Mouse (Mus musculus): ENCODE results near the gene Olfr1263. TPM values are rescaled to one million over a fixed set of nuclear protein-coding genes. Genes with fewer than 3 reads are reported as not detected.

The Olfr1263 gene
- not detected in 2 replicates for polyA plus RNA-seq (2012; rRNA removed)

DNA sequence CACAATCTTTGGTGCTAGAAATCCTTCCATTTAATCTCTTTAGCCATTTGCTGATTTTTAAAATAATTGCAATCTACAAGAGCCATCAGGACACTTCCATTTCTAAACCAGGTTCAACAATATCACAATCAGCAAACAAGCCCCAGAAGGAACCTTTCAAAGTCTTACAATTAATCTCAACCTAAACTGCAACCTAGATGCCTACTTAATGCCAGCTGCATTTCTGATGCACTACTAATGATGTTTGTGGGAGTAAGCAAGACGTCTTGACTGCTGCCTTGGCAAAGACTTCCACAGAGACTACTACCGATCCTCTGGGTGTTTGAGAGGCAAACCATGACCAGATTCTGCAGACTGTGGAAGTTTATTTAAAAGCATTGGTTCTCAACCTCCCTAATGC lies at the start of gene Olfr1263:
Olfr1263 (plus strand) TSS at position 301 of the 400 bp plus-strand sequence.

DNA sequence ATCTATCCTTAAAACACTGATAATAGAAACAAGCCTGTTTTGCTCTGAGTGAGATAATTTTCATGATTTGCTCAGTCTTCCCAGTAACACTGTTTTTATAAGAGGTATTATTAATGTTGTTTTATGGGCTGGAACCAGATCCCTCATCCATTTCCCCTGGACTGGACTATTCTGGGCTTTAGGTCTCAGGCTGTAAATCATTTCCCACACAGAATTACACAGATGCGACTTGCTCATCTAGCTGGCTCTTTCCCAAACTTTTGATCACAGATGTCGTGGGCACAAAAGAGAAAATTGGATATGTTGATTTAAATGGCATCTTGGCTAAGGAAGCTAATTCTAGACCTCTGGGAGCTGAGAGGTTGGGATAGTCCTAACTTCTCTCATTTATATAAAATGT lies 37.7 kb upstream of the Olfr1263 start, which contains the start of gene Olfr1260:
Olfr1260 (plus strand) TSS at position 157 of the 400 bp plus-strand sequence.

DNA sequence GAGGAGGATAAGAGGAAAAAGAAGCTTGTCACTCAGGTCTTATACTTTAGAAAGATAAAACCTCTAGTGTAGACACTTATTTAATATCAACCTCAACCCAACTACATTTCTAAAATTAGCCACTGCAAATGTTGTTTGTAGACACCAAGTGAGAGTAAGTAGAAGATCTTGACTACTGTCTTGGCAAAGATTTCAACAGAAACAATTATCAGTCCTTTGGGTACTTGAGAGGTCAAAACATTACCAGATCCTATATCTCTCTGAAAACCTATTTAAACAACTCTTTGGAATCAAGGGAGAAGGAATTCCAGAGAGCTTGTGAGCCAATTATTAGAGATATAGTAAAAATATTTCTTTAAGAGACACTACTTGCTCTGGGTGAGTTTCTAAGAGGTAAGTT lies 21.0 kb upstream of the Olfr1263 start, which contains the start of gene Olfr1261:
Olfr1261 (plus strand) TSS at position 301 of the 400 bp plus-strand sequence.

DNA sequence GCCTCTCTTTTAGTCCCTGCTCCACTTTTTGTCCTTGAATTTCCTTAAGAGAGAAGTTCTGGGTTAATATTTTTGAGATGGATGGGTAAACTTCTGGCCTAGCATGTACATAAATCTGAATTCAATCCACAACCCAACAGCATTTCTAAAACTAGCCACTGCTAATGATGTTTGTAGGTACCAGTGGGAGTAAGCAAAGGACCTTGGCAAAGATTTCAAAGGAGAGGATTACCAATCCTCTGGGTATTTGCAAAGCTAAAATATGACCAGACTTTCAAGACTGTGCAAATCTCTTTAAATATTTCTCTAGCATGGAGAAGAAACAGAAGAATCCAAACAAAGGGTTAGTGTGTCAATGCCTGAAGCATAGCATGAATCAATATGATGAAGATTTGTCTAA lies 12.1 kb upstream of the Olfr1263 start, which contains the start of gene Olfr1262:
Olfr1262 (plus strand) TSS at position 301 of the 400 bp plus-strand sequence.

DNA sequence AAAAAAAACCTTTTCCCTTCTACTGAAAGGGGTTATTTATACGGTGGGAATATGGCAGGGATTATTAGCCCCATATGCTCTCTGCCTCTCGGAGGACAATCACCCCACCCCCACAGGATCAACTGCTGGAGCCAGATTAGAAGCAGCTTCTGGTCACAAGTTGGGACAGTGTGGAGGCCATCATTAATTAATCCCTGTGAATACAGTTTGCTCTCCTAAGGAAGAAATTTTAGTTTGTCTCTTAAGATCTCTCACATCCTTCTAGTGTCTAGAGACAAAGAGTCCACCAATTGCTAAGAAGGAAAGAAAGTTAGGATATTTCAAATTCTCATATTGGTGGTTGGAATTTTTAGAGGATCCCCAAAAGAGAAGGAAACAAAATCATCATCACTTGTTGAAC lies 13.5 kb downstream of the Olfr1263 start, which contains the start of gene Olfr1264:
Olfr1264 (minus strand) TSS at position 101 of the 400 bp plus-strand sequence.

DNA sequence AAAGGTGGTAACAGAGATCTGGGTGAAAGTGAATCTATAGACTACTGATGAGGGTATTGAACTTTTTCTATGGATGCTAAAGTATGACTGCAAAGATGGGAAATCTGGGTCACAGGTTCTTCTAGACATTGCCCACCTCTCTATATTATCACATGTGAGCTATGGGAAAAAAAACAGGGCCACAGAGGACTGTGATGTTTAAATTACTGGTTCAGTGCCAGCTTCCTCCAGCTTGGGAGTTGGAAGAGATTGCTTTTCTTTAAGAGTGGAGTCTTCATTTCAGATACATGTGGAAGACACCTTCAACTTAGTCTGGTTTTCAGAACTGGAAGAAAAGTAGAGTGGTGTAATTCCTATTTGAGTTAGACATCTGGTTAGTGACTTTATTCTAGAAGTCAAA lies 23.1 kb downstream of the Olfr1263 start, which contains the start of gene Olfr1265:
Olfr1265 (plus strand) TSS at position 301 of the 400 bp plus-strand sequence.

DNA sequence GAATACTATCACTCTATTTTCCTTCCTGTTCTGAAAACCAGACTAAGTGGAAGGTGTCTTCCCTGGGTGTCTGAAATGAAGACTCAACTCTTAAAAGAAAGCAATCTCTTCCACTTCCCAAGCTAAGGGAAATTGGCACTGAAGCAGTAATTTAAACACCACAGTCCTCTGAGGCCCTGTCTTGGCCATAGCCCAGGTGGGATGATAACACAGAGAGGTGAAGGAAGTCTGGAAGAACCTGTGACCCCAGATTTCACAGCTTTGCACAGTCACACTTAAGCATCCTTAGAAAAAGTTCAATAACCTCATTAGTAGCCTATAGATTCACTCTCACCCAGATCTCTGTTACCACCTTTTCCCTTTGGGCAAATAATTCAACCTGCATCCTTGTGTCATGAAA lies 51.6 kb downstream of the Olfr1263 start, which contains the start of gene Olfr140:
Olfr140 (minus strand) TSS at position 101 of the 400 bp plus-strand sequence.

Other genes with a start within 250 kb of the Olfr1263 start
- gene Olfr1254, start 218.5 kb upstream of the Olfr1263 start, polyA plus RNA-seq (2012; rRNA removed) = not detected in 2 replicates
- gene Olfr1255, start 200.1 kb upstream of the Olfr1263 start, polyA plus RNA-seq (2012; rRNA removed) = not detected in 2 replicates
- gene Olfr1256, start 170.6 kb upstream of the Olfr1263 start, polyA plus RNA-seq (2012; rRNA removed) = not detected in 2 replicates
- not detected in 2 replicates for gene Olfr48, start 163.9 kb upstream of the Olfr1263 start, polyA plus RNA-seq (2012; rRNA removed)
- not detected in 2 replicates for gene Olfr1257, start 133.7 kb upstream of the Olfr1263 start, polyA plus RNA-seq (2012; rRNA removed)
- not detected in 2 replicates for gene Olfr1258, start 84.8 kb upstream of the Olfr1263 start, polyA plus RNA-seq (2012; rRNA removed)
- not detected in 2 replicates for gene Olfr1259, start 63.5 kb upstream of the Olfr1263 start, polyA plus RNA-seq (2012; rRNA removed)
- gene Olfr1260, start 37.8 kb upstream of the Olfr1263 start, polyA plus RNA-seq (2012; rRNA removed) = not detected in 2 replicates
- gene Olfr1261, start 20.9 kb upstream of the Olfr1263 start, polyA plus RNA-seq (2012; rRNA removed) = not detected in 2 replicates
- gene Olfr1262, start 12.0 kb upstream of the Olfr1263 start, polyA plus RNA-seq (2012; rRNA removed) = not detected in 2 replicates
- not detected in 2 replicates for gene Olfr1264, start 13.4 kb downstream of the Olfr1263 start, polyA plus RNA-seq (2012; rRNA removed)
- gene Olfr1265, start 23.2 kb downstream of the Olfr1263 start, polyA plus RNA-seq (2012; rRNA removed) = not detected in 2 replicates
- not detected in 2 replicates for gene Olfr140, start 51.5 kb downstream of the Olfr1263 start, polyA plus RNA-seq (2012; rRNA removed)
- not detected in 2 replicates for gene Olfr1269, start 109.3 kb downstream of the Olfr1263 start, polyA plus RNA-seq (2012; rRNA removed)
- not detected in 2 replicates for gene Olfr32, start 130.2 kb downstream of the Olfr1263 start, polyA plus RNA-seq (2012; rRNA removed)
- gene Olfr1270, start 141.0 kb downstream of the Olfr1263 start, polyA plus RNA-seq (2012; rRNA removed) = not detected in 2 replicates
- not detected in 2 replicates for gene Olfr1506, start 212.4 kb downstream of the Olfr1263 start, polyA plus RNA-seq (2012; rRNA removed)
- gene Olfr142, start 245.5 kb downstream of the Olfr1263 start, polyA plus RNA-seq (2012; rRNA removed) = not detected in 2 replicates